Mouse (Mus musculus) gonadal fat pad, adult 2 months (tissue): ENCODE results near the gene Nek6. TPM values are rescaled to one million over a fixed set of nuclear protein-coding genes. Genes with fewer than 3 reads are reported as not detected.

ENCODE experiments used
- DNase-seq: peaks from one replicate; pipeline ENCODE4 v3.0.0-alpha.2; 2012; ENCODE audit warnings: low read depth
- polyA plus RNA-seq: library from polyadenylated mRNA; depleted of rRNA; stranded (reverse); fragments of >200 nt; gene quantifications from 2 replicates; pipeline ENCODE4 v1.2.3, GENCODE M21; 2012

Gene Nek6
- polyA plus RNA-seq, 1 experiment, result 40.7 TPM

GRCm38 (mm10) chr2:38536331-38536731 lies 24.9 kb downstream of the Nek6 start:
- no peak for DNase-seq

- no peak for DNase-seq
Observed at GRCm38 (mm10) chr2:38539677-38540076, 28.2 kb downstream of the Nek6 start.

- DNase-seq, result no peak
Observed at GRCm38 (mm10) chr2:38540666-38541065, 29.2 kb downstream of the Nek6 start.

GRCm38 (mm10) chr2:38541101-38541500 lies 29.7 kb downstream of the Nek6 start:
- DNase-seq, result no peak

GRCm38 (mm10) chr2:38541570-38541969 lies 30.1 kb downstream of the Nek6 start:
- no peak for DNase-seq

- DNase-seq, result no peak
Observed at GRCm38 (mm10) chr2:38542366-38542765, 30.9 kb downstream of the Nek6 start.

GRCm38 (mm10) chr2:38543158-38543557 lies 31.7 kb downstream of the Nek6 start:
- DNase-seq, result no peak

GRCm38 (mm10) chr2:38544341-38544740 lies 32.9 kb downstream of the Nek6 start:
- DNase-seq, result no peak

- no peak for DNase-seq
Observed at GRCm38 (mm10) chr2:38544982-38545381, 33.5 kb downstream of the Nek6 start.

- no peak for DNase-seq
Observed at GRCm38 (mm10) chr2:38545706-38546105, 34.3 kb downstream of the Nek6 start.

GRCm38 (mm10) chr2:38546222-38546621 lies 34.8 kb downstream of the Nek6 start:
- no peak for DNase-seq

GRCm38 (mm10) chr2:38546748-38547147 lies 35.3 kb downstream of the Nek6 start:
- DNase-seq, result no peak

GRCm38 (mm10) chr2:38547793-38548517 lies 36.5 kb downstream of the Nek6 start:
- DNase-seq, result no peak

- DNase-seq, result no peak
Observed at GRCm38 (mm10) chr2:38552004-38552443, 40.6 kb downstream of the Nek6 start.

GRCm38 (mm10) chr2:38554226-38554995 lies 43.0 kb downstream of the Nek6 start:
- no peak for DNase-seq

GRCm38 (mm10) chr2:38555659-38556058 lies 44.2 kb downstream of the Nek6 start:
- no peak for DNase-seq

- no peak for DNase-seq
Observed at GRCm38 (mm10) chr2:38556721-38557120, 45.3 kb downstream of the Nek6 start.

- no peak for DNase-seq
Observed at GRCm38 (mm10) chr2:38560296-38561227, 49.1 kb downstream of the Nek6 start.

GRCm38 (mm10) chr2:38562596-38562995 lies 51.2 kb downstream of the Nek6 start:
- no peak for DNase-seq

GRCm38 (mm10) chr2:38571971-38572601 lies 60.6 kb downstream of the Nek6 start:
- DNase-seq, result no peak

GRCm38 (mm10) chr2:38574697-38575096 lies 63.3 kb downstream of the Nek6 start:
- no peak for DNase-seq
